Mouse (Mus musculus) hindbrain, embryonic 13.5 days (tissue): Measurements from ENCODE around the gene Ebi3. TPM values are rescaled to one million over a fixed set of nuclear protein-coding genes. Genes with fewer than 3 reads are reported as not detected.

ENCODE experiments used
- ATAC-seq: fragments of 200-750 bp; cut with Nextera tagmentation; 2 replicates; pipeline ENCODE4 v1.8.0; 2017; ENCODE audit warnings: moderate TSS enrichment; ENCODE audit not compliant: low FRiP score
- H3K27ac ChIP-seq: fragments of 300-500 bp; sonication (generic); 2 replicates; pipeline ENCODE4 v1.5.1; 2015; ENCODE audit warnings: inconsistent platforms, mild to moderate bottlenecking, moderate library complexity
- H3K27me3 ChIP-seq: fragments of 300-500 bp; sonication (generic); 2 replicates; pipeline ENCODE4 v1.6.1; 2015; ENCODE audit warnings: mild to moderate bottlenecking, inconsistent platforms
- H3K36me3 ChIP-seq: fragments of 300-500 bp; sonication (generic); 2 replicates; pipeline ENCODE4 v1.6.1; 2015; ENCODE audit warnings: mild to moderate bottlenecking, inconsistent platforms
- H3K4me1 ChIP-seq: fragments of 300-500 bp; sonication (generic); replicated peaks from 2 replicates; pipeline ENCODE4 v1.6.1; 2015; ENCODE audit warnings: inconsistent platforms
- H3K4me2 ChIP-seq: fragments of 300-500 bp; sonication (generic); 2 replicates; pipeline ENCODE4 v1.6.1; 2015; ENCODE audit warnings: inconsistent platforms, mild to moderate bottlenecking, moderate library complexity
- H3K4me3 ChIP-seq: fragments of 300-500 bp; sonication (generic); 2 replicates; pipeline ENCODE4 v1.5.1; 2015; ENCODE audit warnings: mild to moderate bottlenecking, inconsistent platforms
- H3K9ac ChIP-seq: fragments of 300-500 bp; sonication (generic); 2 replicates; pipeline ENCODE4 v1.6.1; 2015; ENCODE audit warnings: mild to moderate bottlenecking, inconsistent platforms
- H3K9me3 ChIP-seq: fragments of 300-500 bp; sonication (generic); 2 replicates; pipeline ENCODE4 v1.6.1; 2016; ENCODE audit warnings: inconsistent platforms
- WGBS: fragments of 180-500 bp; shearing (Covaris S2); methylation state at CpG from one replicate; pipeline ENCODE4 v1.1.7; 2015; 5-methylcytosine and 5-hydroxymethylcytosine counted together
- polyA plus RNA-seq: library from polyadenylated mRNA; unstranded; fragments of >200 nt; fragmentation: Nextera tagmentation; extraction: Ambion mirVana; gene quantifications from 2 replicates; pipeline ENCODE4 v1.2.1, GENCODE M21; 2015

Gene Ebi3
- polyA plus RNA-seq, 1 experiment from 2014 or later, result 5.0 TPM

DNA sequence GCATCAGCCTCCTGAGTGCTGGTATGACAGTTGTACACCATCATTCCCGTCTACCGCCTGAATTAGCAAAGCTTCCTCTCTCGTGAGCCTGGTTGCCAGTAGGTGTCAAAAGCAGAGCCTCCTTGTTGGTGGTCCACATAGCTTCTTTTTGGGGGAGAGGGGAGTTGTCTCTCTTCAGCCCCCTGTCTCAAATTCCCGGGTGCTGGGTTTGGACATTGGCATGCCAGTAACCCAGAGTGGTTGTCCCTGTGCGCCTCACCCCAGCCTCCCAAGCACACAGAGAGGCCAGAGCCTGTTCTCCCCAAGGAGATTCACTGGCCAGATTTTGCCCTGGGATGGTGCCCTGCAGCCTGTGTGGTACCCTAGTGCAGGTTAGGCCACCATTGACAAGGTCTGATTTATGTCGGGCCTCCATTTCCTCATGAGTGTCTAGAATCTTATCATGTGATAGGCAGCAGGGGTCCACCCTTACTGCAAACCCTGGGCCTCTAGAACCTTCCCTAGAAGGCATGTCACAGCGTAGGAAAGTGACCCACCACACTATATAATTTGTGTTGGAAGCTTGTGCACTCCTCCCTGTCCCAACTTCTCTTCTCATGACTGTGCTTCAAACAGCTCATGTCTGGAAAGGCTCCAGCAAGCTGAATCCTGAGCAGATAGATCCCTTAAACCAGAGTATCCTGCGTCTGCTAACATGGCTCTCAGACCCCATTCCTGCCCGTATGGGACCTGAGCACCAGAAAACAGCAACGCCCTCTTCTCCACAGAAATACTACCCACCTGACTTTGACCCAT lies 7.7 kb downstream of the Ebi3 start:
- Histone ChIP-seq H3K27me3 (peaks cover 3% of the 10 kb centered on the region), H3K4me3 (peak overlapping the region; percentile 51), H3K36me3 (peaks cover 38% of the 10 kb centered on the region), H3K9me3 (no peaks in the 10 kb centered on the region), H3K4me1 (peaks cover 49% of the 10 kb centered on the region), H3K9ac (peak overlapping the region; percentile 61), H3K27ac (peak overlapping the region; percentile 94), H3K4me2 (peak overlapping the region; percentile 74)
- ATAC-seq, result no peak
- 77% methylated on average over 10 of the region's 10 CpGs for WGBS

GRCm38 (mm10) chr17:55960791-55961190 lies 8.4 kb downstream of the Ebi3 start:
- Histone ChIP-seq H3K4me1 (peaks cover 45% of the 10 kb centered on the region), H3K4me2 (no peak overlapping the region), H3K36me3 (peaks cover 44% of the 10 kb centered on the region), H3K9me3 (no peaks in the 10 kb centered on the region), H3K27ac (no peak overlapping the region), H3K9ac (no peak overlapping the region), H3K27me3 (no peaks in the 10 kb centered on the region), H3K4me3 (no peak overlapping the region)
- ATAC-seq, result no peak

- Histone ChIP-seq H3K4me1 (peaks cover 37% of the 10 kb centered on the region), H3K27ac (no peak overlapping the region), H3K4me2 (no peak overlapping the region), H3K27me3 (no peaks in the 10 kb centered on the region), H3K36me3 (peaks cover 52% of the 10 kb centered on the region), H3K9me3 (no peaks in the 10 kb centered on the region), H3K4me3 (no peak overlapping the region), H3K9ac (no peak overlapping the region)
- WGBS, result 97% methylated on average over 7 of the region's 7 CpGs
- ATAC-seq, result no peak
Measured at GRCm38 (mm10) chr17:55961631-55962030, 9.2 kb downstream of the Ebi3 start.

GRCm38 (mm10) chr17:55963171-55963570 lies 10.7 kb downstream of the Ebi3 start:
- Histone ChIP-seq H3K9ac (no peak overlapping the region), H3K4me3 (no peak overlapping the region), H3K9me3 (no peaks in the 10 kb centered on the region), H3K4me2 (no peak overlapping the region), H3K36me3 (peaks cover 67% of the 10 kb centered on the region), H3K27ac (no peak overlapping the region), H3K4me1 (peaks cover 30% of the 10 kb centered on the region), H3K27me3 (no peaks in the 10 kb centered on the region)
- WGBS, result 83% methylated on average over 14 of the region's 14 CpGs
- no peak for ATAC-seq

- Histone ChIP-seq H3K4me2 (no peak overlapping the region), H3K27ac (no peak overlapping the region), H3K9ac (no peak overlapping the region), H3K4me3 (no peak overlapping the region), H3K36me3 (peaks cover 67% of the 10 kb centered on the region), H3K9me3 (no peaks in the 10 kb centered on the region), H3K4me1 (peaks cover 39% of the 10 kb centered on the region), H3K27me3 (no peaks in the 10 kb centered on the region)
- WGBS, result 94% methylated on average over 10 of the region's 10 CpGs
- no peak for ATAC-seq
Measured at GRCm38 (mm10) chr17:55964496-55964895, 12.1 kb downstream of the Ebi3 start.

DNA sequence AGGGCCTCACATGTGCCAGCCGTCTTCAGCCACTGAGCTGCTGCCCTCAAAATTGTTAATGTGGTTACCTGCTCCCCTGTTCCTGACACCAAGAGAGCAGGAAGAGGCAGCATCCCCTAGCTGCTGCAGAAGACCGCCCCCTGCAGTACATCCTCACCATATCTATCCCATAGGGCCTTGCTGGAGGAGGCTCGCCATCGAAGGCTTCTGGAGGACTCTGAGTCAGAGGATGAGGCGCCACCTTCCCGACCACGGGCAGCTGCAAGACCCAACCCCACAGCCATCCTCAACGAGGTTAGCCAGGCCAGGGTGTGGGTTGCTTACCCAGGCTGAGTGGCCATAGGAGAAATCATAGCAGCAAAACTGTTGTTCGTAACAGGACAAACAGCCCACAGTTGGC lies 12.6 kb downstream of the Ebi3 start:
- Histone ChIP-seq H3K4me3 (no peak overlapping the region), H3K27me3 (no peaks in the 10 kb centered on the region), H3K9ac (no peak overlapping the region), H3K4me2 (no peak overlapping the region), H3K9me3 (no peaks in the 10 kb centered on the region), H3K4me1 (peaks cover 39% of the 10 kb centered on the region), H3K36me3 (peaks cover 67% of the 10 kb centered on the region), H3K27ac (no peak overlapping the region)
- no peak for ATAC-seq
- 84% methylated on average over 9 of the region's 9 CpGs for WGBS

DNA sequence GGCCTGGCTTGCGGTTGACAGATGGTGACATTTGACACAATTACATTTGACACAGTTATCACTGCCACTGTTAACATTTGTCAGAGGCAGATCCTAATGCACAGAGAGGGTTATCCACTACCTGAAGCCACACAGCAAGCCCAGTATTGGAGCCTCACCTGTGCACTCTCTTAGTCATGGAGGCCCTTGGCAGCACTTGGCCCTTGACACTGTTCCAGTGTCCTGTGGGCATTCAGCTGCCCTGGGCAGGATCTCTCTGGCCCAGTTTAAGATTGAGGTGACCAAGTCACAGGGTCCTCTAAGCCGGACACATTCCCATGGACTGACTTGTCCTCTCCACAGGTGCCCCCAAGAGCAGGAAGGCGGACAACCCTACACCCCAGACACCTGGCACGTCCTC lies 14.7 kb downstream of the Ebi3 start:
- H3K4me3 ChIP-seq, result no peak overlapping the region
- H3K4me1 ChIP-seq, result peaks cover 54% of the 10 kb centered on the region
- H3K9ac ChIP-seq, result peak overlapping the region; percentile 55; the same call in 1 of the 2 replicates
- H3K27ac ChIP-seq, result peak overlapping the region; percentile 4; the same call in 1 of the 2 replicates
- ATAC-seq, result no peak
- no peaks in the 10 kb centered on the region for H3K9me3 ChIP-seq
- no peaks in the 10 kb centered on the region for H3K27me3 ChIP-seq
- H3K36me3 ChIP-seq, result peaks cover 51% of the 10 kb centered on the region
- H3K4me2 ChIP-seq, result no peak overlapping the region
- 94% methylated on average over 4 of the region's 4 CpGs for WGBS

GRCm38 (mm10) chr17:55968210-55968609 lies 15.8 kb downstream of the Ebi3 start:
- no peak for ATAC-seq
- WGBS, result 31% methylated on average over 7 of the region's 7 CpGs
- peaks cover 59% of the 10 kb centered on the region for H3K4me1 ChIP-seq

GRCm38 (mm10) chr17:55969560-55969959 lies 17.1 kb downstream of the Ebi3 start:
- 9% methylated on average over 14 of the region's 14 CpGs for WGBS
- Histone ChIP-seq H3K4me2 (peak overlapping the region; percentile 87), H3K9me3 (no peaks in the 10 kb centered on the region), H3K4me3 (peak overlapping the region; percentile 70), H3K4me1 (peaks cover 63% of the 10 kb centered on the region), H3K36me3 (peaks cover 54% of the 10 kb centered on the region), H3K9ac (peak overlapping the region; percentile 91), H3K27me3 (no peaks in the 10 kb centered on the region), H3K27ac (peak overlapping the region; percentile 96)
- ATAC-seq, result peak; percentile 57

More at GRCm38 (mm10) chr17:55968210-55968609, 15.8 kb downstream of the Ebi3 start:
- Histone ChIP-seq H3K9me3 (no peaks in the 10 kb centered on the region), H3K9ac (peak overlapping the region; percentile 55), H3K27me3 (no peaks in the 10 kb centered on the region), H3K4me3 (no peak overlapping the region), H3K36me3 (peaks cover 51% of the 10 kb centered on the region), H3K27ac (peak overlapping the region; percentile 96), H3K4me2 (no peak overlapping the region)

GRCm38 (mm10) chr17:55969966-55970891 lies 17.8 kb downstream of the Ebi3 start, which contains the start of gene Shd:
Shd (plus strand) TSS chr17:55970467.
- Histone ChIP-seq H3K4me3 (peak within 1 kb of the TSS; percentile 70), H3K9ac (peak within 1 kb of the TSS; percentile 91), H3K36me3 (peaks cover 54% of the 10 kb centered on the region), H3K27me3 (no peaks in the 10 kb centered on the region), H3K27ac (peak within 1 kb of the TSS; percentile 96), H3K4me1 (peaks cover 63% of the 10 kb centered on the region), H3K4me2 (peak within 1 kb of the TSS; percentile 87), H3K9me3 (no peaks in the 10 kb centered on the region)
- 8% methylated on average over 53 of the region's 55 CpGs for WGBS
- ATAC-seq, result peak; percentile 47

GRCm38 (mm10) chr17:55971453-55971852 lies 19.0 kb downstream of the Ebi3 start:
- H3K9ac ChIP-seq, result peak overlapping the region; percentile 91
- H3K27me3 ChIP-seq, result no peaks in the 10 kb centered on the region
- peak overlapping the region; percentile 96; the same call in 1 of the 2 replicates for H3K27ac ChIP-seq
- no peak for ATAC-seq
- 25% methylated on average over 21 of the region's 22 CpGs for WGBS
- H3K36me3 ChIP-seq, result peaks cover 51% of the 10 kb centered on the region
- peaks cover 67% of the 10 kb centered on the region for H3K4me1 ChIP-seq
- peak overlapping the region; percentile 70 for H3K4me3 ChIP-seq
- no peaks in the 10 kb centered on the region for H3K9me3 ChIP-seq
- H3K4me2 ChIP-seq, result peak overlapping the region; percentile 87

DNA sequence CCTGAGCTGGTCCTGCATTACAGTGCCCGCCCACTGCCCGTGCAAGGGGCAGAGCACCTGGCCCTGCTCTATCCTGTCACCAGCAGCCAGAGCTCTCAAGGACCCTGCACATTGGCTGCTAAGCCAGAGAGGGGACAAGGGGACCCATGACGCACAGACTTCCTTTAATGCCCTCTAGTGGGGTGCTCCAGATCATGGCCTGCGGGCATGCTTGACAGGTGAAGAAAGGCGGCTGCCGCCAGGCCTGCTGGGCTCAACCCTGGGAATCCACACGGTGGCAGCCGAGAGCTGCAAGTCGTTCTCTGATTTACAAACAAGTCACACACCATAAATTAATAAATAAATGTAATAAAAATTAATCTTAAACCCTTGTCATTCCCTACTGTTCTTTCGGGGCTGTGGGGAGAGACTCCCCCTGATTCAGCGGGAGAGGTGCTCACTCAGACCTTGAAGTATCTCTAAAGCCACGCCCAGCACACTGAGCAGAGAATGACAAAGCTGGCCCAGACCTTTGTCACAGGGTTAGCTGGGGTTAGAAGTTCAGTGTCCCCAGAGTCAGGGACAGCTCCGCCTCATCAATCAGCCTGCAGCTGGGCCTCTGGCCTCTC lies 23.9 kb downstream of the Ebi3 start:
- H3K4me2 ChIP-seq, result 0 out of 2 replicates have a peak overlapping the region, but pooled peaks have one; percentile 0
- no peaks in the 10 kb centered on the region for H3K27me3 ChIP-seq
- peak; percentile 77 for ATAC-seq
- WGBS, result 12% methylated on average over 13 of the region's 13 CpGs
- peak overlapping the region; percentile 51; the same call in 1 of the 2 replicates for H3K9ac ChIP-seq
- no peak overlapping the region for H3K4me3 ChIP-seq
- H3K9me3 ChIP-seq, result no peaks in the 10 kb centered on the region
- H3K4me1 ChIP-seq, result peaks cover 35% of the 10 kb centered on the region
- H3K27ac ChIP-seq, result peak overlapping the region; percentile 80
- peaks cover 34% of the 10 kb centered on the region for H3K36me3 ChIP-seq
